Mouse (Mus musculus) heart, postnatal 10 days (tissue): ENCODE measurements around the gene Nhsl1. TPM values are rescaled to one million over a fixed set of nuclear protein-coding genes. Genes with fewer than 3 reads are reported as not detected.
"Not testable (repeated sequence)": the region's sequence is repeated elsewhere in the genome, so short reads cannot be mapped to it uniquely, and the experiment has no call there.

Source experiments
- DNase-seq, 2 experiments: peaks; one replicate each; pipeline ENCODE4 v3.0.0; 2021
- intact Hi-C: fragments of 180-260 bp; cut with DNase I; formaldehyde crosslinking; loops from one replicate; pipeline ENCODE4 v1.15.1; 2025
- total RNA-seq, 2 experiments: library from RNA; stranded (reverse); gene quantifications; 2 replicates each; pipeline ENCODE4 v1.2.3; 2021

The Nhsl1 gene
- total RNA-seq, 2 experiments from 2014 or later, result 22.1 to 29.6 TPM

DNA sequence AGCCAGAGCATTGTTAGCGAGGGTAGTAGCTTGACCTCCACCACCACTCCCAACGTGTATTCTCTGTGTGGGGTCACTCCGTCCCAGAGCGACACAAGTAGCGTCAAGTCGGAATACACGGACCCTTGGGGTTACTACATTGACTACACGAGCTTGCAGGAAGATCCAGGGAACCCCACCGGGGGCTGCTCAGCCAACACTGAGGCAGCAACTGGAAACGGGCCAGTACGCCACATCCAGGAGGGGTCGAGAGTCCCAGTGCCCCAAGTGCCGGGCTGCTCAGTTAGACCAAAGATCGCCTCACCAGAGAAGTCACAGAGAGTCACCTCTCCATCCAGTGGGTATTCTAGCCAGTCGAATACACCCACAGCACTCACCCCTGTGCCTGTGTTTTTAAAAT lies 206.5 kb downstream of the Nhsl1 start:
- no peak for DNase-seq
- intact Hi-C loops, result loop anchor here (5.0 kb wide), 1 partner anchor 203 kb away; no protein-coding TSS in a partner anchor

DNA sequence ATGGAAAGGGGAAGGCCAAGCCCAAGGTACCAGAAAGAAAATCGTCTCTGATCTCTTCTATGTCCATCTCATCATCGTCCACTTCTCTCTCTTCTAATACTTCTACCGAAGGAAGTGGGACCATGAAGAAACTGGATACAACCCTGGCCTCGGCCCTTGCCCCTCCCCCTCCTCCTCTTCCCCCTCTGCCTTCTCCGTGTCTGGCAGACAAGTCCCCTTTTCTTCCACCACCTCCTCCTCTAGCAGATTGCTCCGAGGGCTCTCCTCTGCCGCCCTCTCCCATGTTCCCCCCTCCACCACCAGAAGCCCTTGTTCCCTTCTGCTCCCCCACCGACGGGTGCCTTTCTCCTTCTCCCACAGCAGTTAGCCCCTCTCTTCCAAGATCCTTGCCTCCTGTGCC lies 206.9 kb downstream of the Nhsl1 start:
- DNase-seq, result no peak
- intact Hi-C loops, result loop anchor here (5.0 kb wide), 1 partner anchor 203 kb away; no protein-coding TSS in a partner anchor

DNA sequence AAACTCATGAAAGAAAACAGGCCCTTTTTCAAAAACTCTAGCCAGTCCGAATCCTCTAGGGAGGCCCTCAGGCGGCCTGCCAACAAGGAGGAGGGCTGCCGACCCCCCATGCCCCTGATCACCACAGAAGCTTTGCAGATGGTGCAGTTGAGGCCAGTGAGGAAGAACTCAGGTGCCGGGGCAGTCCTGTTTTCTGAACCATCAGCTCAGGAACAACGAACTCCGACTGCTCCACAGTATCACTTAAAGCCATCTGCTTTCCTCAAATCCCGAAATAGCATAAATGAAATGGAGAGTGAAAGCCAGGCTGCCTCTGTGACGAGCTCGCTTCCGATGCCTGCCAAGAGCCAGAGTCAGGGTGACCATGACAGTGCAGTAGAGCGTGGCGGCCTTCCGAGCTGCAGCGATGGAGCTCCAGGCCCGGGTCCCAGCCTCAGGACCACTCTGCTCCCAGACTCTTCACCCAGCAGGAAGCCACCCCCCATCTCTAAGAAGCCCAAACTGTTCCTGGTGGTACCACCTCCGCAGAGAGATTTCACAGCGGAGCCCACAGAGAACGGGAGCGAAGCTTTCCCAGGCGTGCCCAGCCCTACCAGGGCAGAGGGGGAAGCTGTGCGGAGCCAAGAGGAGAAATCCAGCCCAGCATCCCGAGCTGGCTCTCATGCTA lies 207.5 kb downstream of the Nhsl1 start:
- intact Hi-C loops, result loop anchor here (5.0 kb wide), 1 partner anchor 204 kb away; no protein-coding TSS in a partner anchor
- DNase-seq, result peak; percentile 56 to 57

DNA sequence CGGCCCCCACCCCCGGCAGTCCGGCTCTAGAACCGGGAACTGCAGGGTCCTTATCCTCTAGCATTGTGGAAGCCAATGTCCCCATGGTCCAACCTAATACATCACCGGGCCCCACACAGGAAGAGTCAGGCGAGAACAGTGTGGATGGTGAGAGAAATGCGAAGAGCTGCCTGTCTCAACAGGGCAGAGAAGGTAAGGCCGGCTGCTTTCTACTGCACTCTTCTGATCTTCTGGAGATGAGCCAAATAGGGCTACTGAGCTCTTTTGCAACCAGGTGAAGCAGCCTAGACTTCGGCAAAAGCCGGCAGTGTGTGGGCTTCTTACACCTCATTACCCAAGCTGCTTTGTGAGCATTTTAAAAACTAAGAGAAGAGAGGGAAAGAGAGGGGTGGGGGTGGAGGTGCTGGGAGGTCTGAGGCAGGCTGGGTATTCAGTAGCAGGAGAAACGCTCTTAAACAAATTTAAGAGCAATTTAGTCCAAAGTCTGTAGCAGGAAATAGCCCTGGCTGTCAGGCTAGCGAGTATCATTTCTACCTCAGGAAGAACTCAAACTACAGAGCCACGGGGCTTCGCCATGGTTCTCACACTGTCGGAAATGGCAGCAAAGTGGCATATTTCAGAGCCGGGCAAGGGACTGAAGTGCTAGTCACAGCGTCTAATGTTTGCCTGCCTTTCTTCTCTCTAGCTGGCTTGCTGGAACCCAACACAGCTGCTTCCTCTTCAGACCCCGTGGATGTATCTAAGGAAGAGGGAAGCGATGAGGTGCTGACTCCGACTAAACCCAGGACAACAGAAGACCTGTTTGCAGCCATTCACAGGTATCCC lies 208.3 kb downstream of the Nhsl1 start:
- no peak for DNase-seq
- intact Hi-C loops, result loop anchor here (5.0 kb wide), 1 partner anchor 205 kb away; no protein-coding TSS in a partner anchor

DNA sequence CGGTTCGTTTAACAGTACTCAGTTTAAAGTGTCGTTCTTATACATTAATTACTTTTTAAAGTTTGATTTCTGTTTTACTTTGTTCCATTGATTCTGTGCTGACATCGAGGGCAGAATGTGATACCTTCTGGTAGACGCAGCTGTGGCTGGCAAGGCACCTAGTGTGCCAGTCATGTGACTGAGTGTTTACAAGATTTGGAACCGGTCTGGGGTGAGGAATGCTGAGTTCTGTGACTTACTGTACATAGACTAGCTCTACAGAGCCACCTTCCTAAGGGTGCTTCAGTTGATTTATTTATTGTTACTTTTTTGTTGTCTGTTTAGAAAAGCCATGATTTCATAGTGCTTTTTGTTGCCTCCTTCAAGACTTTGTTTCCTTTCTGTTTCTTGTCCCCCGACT lies 209.0 kb downstream of the Nhsl1 start:
- intact Hi-C loops, result loop anchor here (1.0 to 5.0 kb wide), 4 partner anchors 74 to 291 kb away; no protein-coding TSS in a partner anchor
- DNase-seq, result peak in 1 of 2 experiments; percentile 37

DNA sequence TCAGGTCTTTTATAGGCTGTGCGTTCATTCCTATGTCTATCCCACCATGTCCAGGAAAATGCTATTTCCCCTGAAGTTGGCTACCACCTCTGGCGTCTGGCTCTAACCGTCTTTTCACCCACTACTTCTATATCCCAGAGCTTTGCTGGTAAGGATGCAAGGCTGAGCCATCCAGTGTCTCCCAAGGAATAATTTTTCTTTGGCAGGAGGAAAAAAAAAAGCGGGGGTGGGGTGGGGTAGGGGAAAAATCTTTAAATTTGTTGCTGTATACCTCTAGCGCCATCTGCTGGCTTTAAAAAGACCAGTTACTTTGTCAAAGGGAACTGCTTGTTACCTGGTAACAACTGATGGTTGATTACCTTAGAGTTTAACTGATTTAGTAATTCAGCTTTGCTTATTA lies 209.7 kb downstream of the Nhsl1 start:
- intact Hi-C loops, result loop anchor here (1.0 to 5.0 kb wide), 4 partner anchors 75 to 292 kb away; no protein-coding TSS in a partner anchor
- DNase-seq, result peak; percentile 55 to 75

DNA sequence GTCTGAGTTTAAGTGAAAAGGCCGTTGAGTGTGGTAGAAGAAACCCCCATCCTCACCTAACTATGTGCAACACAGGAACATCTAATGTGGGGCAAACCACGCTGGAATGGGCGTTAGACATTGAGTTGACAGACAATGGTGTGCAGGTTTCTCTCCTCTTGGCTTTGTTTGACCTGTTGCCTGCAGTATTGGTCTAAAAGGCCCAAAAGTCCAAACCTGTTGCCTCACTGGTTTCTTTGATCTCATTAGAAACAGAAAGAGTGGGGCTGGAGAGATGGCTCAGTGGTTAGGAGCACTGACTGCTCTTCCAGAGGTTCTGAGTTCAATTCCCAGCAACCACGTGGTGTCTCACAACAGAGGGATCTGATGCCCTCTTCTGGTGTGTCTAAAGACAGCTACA lies 210.4 kb downstream of the Nhsl1 start:
- intact Hi-C loops, result loop anchor here (2.0 to 5.0 kb wide), 2 partner anchors 207 to 292 kb away; no protein-coding TSS in a partner anchor
- no peak for DNase-seq

DNA sequence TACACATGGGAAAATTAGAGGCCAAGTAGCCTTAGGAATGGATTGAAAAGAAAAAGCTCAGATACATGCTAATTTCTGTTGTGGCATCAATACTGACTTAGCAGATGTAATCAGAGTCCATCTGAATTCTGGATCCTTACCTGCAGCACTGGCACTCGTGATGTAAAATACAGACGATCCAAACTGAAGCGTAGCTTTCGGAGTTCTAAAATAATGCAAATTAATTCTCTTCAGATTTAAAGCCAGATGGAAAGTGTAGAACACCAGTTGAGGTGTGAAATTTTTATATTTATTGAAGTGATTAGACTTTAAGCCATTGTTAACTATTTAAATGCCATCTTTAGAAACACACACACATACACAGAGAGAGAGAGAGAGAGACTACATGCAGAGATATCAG lies 211.4 kb downstream of the Nhsl1 start:
- DNase-seq, result no peak
- intact Hi-C loops, result no loop called here

DNA sequence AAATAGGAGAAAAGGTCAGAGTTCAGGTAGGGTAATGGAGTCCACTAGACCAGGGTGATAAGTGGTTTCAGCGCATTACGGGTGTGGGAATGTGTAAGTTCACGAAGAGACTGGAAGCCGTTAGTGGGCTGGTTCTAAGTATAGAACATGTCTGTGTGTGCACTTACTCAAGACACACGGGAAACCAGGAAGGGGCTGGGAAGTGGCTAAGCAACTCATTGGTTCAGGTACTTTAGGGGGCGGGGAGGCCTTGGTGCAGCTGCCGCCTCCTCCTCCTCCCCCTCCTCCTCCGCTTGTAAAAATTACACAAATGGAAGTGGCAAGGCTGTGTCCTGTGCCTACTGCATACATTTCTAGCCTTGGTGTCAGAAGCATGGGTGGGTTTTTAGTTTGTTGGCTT lies 213.5 kb downstream of the Nhsl1 start:
- DNase-seq, result no peak
- intact Hi-C loops, result no loop called here

DNA sequence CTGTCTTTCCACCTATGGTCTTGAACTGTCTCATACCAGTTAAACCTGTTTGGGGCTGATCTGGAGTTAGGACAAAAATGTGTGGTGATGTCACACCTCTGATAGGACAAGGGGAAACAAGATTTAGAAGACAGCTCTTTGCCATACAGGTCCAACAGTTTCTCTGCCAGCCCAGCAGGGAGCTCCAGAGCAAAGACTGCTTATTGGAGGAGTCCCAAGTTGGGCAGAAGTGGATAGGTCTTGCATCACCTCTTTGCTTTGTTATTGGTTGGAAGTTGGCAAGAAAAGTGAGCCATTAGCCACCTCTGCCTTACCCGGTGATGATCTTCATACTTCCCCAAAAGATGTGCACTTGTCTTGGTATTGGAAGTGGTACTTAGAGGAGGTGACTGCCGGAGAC lies 218.1 kb downstream of the Nhsl1 start:
- intact Hi-C loops, result no loop called here
- DNase-seq, result no peak

DNA sequence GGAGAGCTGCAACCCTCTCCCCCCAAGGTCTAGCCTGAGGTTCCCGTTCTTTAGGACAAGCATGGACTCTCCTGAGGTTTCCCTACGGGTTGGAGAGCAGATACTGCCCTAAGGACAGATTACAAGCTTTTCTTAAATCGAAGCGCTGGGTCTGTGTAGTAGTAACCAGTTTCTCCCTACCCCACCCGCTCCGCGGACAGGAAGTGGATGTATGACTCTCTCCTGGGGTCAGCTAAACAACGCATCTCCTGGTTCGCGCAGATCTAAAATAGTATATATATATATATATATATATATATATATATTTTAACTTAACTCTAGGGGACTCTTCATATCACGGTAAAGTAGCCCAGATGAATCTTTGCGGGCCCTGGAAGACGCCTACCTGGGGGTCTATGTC lies 226.5 kb downstream of the Nhsl1 start:
- intact Hi-C loops, result no loop called here

DNA sequence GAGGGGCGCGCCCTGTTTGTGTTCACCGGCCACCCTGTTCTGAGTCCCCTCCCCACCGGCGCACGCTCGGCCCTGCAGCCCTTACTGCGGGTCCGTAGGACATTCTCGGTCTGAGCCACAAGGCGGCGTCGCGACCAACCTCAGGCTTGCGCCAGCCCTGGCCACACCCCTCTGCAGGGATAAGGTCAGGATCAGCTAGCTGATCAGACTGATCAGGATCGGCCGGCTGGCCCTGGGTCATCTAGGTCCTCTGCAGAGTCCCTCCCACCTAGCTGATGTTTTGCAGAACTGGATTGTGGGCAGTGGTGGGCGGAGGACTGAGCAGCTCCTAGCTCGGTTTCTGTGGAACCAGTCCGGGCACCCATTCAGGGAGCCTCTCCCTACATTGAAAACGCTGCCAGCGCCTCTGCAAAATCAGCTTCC lies 227.0 kb downstream of the Nhsl1 start, which contains the start of gene Hebp2:
Gene Hebp2, minus strand, starts transcription at position 264 of the 423 bp plus-strand sequence.
- peak; percentile 69 to 74 for DNase-seq
- intact Hi-C loops, result no loop called here

More for the DNA sequence above, 226.5 kb downstream of the Nhsl1 start:
- peak in 1 of 2 experiments; percentile 17 for DNase-seq

DNA sequence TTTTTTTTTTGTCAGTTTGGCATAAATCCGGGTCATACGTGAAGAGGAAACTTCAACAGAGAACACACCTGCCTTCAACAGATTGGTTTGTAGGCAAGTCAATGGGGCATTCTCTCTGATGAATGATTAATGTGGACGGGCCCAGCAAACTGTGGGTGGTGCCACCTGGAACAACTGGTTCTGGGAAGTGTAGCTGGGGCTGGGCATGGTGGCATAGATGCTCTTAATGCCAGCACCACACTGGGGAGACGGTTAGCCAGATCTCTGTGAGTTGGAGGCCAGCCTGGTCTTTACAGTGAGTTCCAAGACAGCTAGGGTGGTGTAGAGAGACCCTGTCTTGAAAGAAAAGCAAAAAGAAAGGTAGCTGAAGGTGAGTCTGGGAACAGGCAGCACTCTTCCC lies 228.6 kb downstream of the Nhsl1 start:
- intact Hi-C loops, result no loop called here
- no peak for DNase-seq

DNA sequence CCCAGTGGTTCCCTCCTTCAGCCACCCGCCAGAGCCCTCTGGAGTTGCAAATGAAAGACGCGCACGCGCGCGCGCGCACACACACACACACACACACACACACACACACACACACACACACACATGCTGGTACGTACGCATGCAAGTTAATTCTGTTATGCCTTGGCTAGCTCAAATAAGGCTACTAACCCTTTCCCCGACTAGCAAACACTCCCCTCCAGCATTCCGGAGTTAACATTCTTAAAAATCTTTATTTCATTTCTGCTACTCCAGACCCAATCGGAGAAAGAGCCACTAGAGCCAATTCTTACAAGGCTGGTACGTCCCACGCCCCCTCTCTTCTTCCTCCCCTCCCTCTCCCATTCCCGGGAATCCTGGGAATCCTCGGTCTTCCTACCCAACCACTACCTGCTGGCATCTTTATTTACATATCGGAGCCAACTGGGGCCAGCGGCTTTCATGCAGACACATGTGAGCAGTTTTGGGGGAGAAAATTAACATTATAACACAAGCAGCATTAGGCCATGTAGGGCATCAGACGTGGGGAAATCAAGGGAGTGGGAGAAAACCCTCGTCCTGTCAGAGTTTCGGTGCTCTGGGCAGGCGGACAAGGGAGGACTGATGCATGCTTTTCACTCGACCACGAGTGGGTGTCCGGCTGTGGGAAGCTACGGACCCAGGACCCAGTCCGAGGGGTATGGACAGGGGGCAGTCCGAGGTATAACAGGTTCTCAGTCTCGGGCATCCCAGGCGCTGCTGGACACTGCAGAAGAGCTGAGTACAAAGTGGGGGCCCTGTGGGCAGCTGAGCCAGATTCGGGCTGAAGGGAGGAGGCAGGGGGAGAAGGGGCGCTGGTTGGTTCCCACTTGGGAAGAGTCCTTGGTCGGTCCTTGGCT lies 230.8 kb downstream of the Nhsl1 start:
- intact Hi-C loops, result no loop called here
- DNase-seq, result no peak

DNA sequence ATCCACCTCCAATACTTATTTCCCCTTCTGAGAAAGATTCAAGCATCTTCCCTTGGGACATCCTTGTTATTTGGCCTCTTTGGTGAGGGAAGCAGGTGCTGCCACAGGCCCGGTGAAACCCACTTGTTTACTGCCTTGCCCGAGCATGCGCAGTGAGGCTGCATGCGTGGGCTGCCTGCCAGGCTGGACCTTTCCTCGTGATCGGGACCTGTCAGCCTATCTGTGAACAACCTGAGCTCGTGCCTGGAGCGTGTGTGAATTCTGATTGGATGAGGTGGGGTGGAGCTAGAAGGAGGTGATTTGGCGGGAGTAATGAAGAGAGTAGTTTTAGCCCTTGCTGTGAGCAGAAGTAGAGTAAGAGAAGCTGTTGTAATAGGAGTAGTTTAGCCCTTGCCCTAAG lies 240.3 kb downstream of the Nhsl1 start:
- intact Hi-C loops, DNase-seq: not testable (repeated sequence)

DNA sequence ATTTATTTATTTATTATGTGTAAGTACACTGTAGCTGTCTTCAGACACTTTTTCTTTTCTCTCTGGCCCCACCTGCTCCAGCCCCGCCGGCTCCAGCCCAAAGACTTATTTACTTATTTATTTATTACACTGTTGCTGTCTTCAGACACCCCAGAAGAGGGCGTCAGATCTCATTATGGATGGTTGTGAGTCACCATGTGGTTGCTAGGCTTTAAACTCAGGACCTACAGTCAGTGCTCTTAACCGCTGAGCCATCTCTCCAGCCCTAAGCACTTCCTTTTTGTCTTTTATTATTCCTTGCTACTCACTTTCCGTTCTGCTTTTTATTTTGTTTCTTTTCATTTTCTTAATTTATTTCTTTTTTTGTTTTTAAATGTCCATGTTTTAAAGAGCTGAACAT lies 242.7 kb downstream of the Nhsl1 start:
- DNase-seq, result no peak
- intact Hi-C loops, result loop anchor here (5.0 kb wide), 1 partner anchor 346 kb away; no protein-coding TSS in a partner anchor

DNA sequence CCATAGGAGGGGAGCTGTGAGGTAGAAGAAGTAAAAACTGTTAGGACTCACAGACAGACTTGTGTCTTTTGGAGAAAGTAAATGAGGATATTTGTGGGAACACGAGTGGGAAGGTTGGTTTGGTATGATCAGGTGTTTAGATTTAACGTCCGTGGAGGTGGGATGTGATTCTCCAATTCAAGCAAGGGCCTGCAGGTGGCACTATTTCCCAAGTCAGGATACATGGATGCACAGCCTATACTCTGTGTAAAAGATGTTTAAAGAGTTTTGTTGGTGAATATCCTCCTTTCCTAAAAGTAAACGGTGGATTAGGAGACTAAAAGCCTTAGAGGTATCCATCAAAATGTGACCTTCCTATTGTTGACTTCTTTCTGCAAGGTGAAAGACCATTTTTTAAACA lies 244.2 kb downstream of the Nhsl1 start:
- intact Hi-C loops, result loop anchor here (2.0 to 5.0 kb wide), 3 partner anchors 40 to 344 kb away; no protein-coding TSS in a partner anchor
- DNase-seq, result peak; percentile 39 to 70

DNA sequence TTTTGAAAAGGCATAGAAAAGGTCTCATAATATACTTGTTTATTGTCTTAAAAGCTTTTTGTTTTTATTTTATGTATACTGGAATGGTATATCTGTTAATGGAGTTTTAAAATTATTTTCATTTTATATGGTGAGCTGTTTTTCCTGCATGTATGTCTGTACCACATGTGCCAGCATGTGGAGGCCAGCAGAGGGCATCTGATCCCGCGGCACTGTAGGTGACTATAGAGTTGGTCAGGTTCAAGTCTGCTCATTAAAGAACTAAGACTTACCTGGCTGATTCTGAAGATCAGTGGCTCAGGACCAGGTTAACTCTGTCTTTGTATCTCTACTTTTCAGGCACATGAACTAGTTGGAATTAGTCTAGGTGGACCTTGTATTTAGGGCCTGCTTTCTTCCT lies 253.8 kb downstream of the Nhsl1 start:
- intact Hi-C loops, result no loop called here
- no peak for DNase-seq
